Mouse (Mus musculus): Measurements from ENCODE around the gene Cdk6. TPM values are rescaled to one million over a fixed set of nuclear protein-coding genes. Genes with fewer than 3 reads are reported as not detected.
"Not testable (repeated sequence)": the region's sequence is repeated elsewhere in the genome, so short reads cannot be mapped to it uniquely, and the experiment has no call there.

The Cdk6 gene
- 9.9 to 16.1 TPM (median 11.5 TPM) in 3 replicates for total RNA-seq (2017)

GRCm38 (mm10) chr5:3341111-3341911, at the start of gene Cdk6:
Gene Cdk6 (plus strand): TSS chr5:3341485.
- ATAC-seq (replicated peaks; ENCODE audit: insufficient number of reproducible peaks, low FRiP score, low TSS enrichment, poor library complexity, severe bottlenecking) = 0 out of 2 replicates have a peak, but pooled peaks have one; percentile 11

- no peak for ATAC-seq (replicated peaks; ENCODE audit: insufficient number of reproducible peaks, low FRiP score, low TSS enrichment, poor library complexity, severe bottlenecking)
Measured at GRCm38 (mm10) chr5:3293666-3294065, 47.6 kb upstream of the Cdk6 start.

- peak; percentile 89 for ATAC-seq (replicated peaks; ENCODE audit: insufficient number of reproducible peaks, low FRiP score, low TSS enrichment, poor library complexity, severe bottlenecking)
Measured at GRCm38 (mm10) chr5:3300801-3301457, 40.4 kb upstream of the Cdk6 start.

- no peak for ATAC-seq (replicated peaks; ENCODE audit: insufficient number of reproducible peaks, low FRiP score, low TSS enrichment, poor library complexity, severe bottlenecking)
Measured at GRCm38 (mm10) chr5:3301535-3301934, 39.8 kb upstream of the Cdk6 start.

GRCm38 (mm10) chr5:3303876-3304275, 37.4 kb upstream of the Cdk6 start:
- ATAC-seq (replicated peaks; ENCODE audit: insufficient number of reproducible peaks, low FRiP score, low TSS enrichment, poor library complexity, severe bottlenecking) = no peak

- ATAC-seq (replicated peaks; ENCODE audit: insufficient number of reproducible peaks, low FRiP score, low TSS enrichment, poor library complexity, severe bottlenecking) = no peak
Measured at GRCm38 (mm10) chr5:3306146-3306545, 35.1 kb upstream of the Cdk6 start.

- ATAC-seq (replicated peaks; ENCODE audit: insufficient number of reproducible peaks, low FRiP score, low TSS enrichment, poor library complexity, severe bottlenecking) = no peak
Measured at GRCm38 (mm10) chr5:3309122-3309521, 32.2 kb upstream of the Cdk6 start.

- no peak for ATAC-seq (replicated peaks; ENCODE audit: insufficient number of reproducible peaks, low FRiP score, low TSS enrichment, poor library complexity, severe bottlenecking)
Measured at GRCm38 (mm10) chr5:3309587-3309986, 31.7 kb upstream of the Cdk6 start.

- not testable (repeated sequence) for ATAC-seq (replicated peaks; ENCODE audit: insufficient number of reproducible peaks, low FRiP score, low TSS enrichment, poor library complexity, severe bottlenecking)
Measured at GRCm38 (mm10) chr5:3311156-3311555, 30.1 kb upstream of the Cdk6 start.

- ATAC-seq (replicated peaks; ENCODE audit: insufficient number of reproducible peaks, low FRiP score, low TSS enrichment, poor library complexity, severe bottlenecking) = not testable (repeated sequence)
Measured at GRCm38 (mm10) chr5:3317724-3318123, 23.6 kb upstream of the Cdk6 start.

GRCm38 (mm10) chr5:3320225-3320624, 21.1 kb upstream of the Cdk6 start:
- no peak for ATAC-seq (replicated peaks; ENCODE audit: insufficient number of reproducible peaks, low FRiP score, low TSS enrichment, poor library complexity, severe bottlenecking)

GRCm38 (mm10) chr5:3322052-3322451, 19.2 kb upstream of the Cdk6 start:
- ATAC-seq (replicated peaks; ENCODE audit: insufficient number of reproducible peaks, low FRiP score, low TSS enrichment, poor library complexity, severe bottlenecking) = no peak

GRCm38 (mm10) chr5:3324116-3324515, 17.2 kb upstream of the Cdk6 start:
- no peak for ATAC-seq (replicated peaks; ENCODE audit: insufficient number of reproducible peaks, low FRiP score, low TSS enrichment, poor library complexity, severe bottlenecking)

- ATAC-seq (replicated peaks; ENCODE audit: insufficient number of reproducible peaks, low FRiP score, low TSS enrichment, poor library complexity, severe bottlenecking) = no peak
Measured at GRCm38 (mm10) chr5:3329361-3329760, 11.9 kb upstream of the Cdk6 start.

- ATAC-seq (replicated peaks; ENCODE audit: insufficient number of reproducible peaks, low FRiP score, low TSS enrichment, poor library complexity, severe bottlenecking) = no peak
Measured at GRCm38 (mm10) chr5:3330932-3331331, 10.4 kb upstream of the Cdk6 start.

GRCm38 (mm10) chr5:3333019-3333418, 8.3 kb upstream of the Cdk6 start:
- not testable (repeated sequence) for ATAC-seq (replicated peaks; ENCODE audit: insufficient number of reproducible peaks, low FRiP score, low TSS enrichment, poor library complexity, severe bottlenecking)

- ATAC-seq (replicated peaks; ENCODE audit: insufficient number of reproducible peaks, low FRiP score, low TSS enrichment, poor library complexity, severe bottlenecking) = not testable (repeated sequence)
Measured at GRCm38 (mm10) chr5:3340340-3341058, 786 bp upstream of the Cdk6 start.

GRCm38 (mm10) chr5:3341931-3342770, 866 bp downstream of the Cdk6 start:
- 0 out of 2 replicates have a peak, but pooled peaks have one; percentile 13 for ATAC-seq (replicated peaks; ENCODE audit: insufficient number of reproducible peaks, low FRiP score, low TSS enrichment, poor library complexity, severe bottlenecking)
